Mouse (Mus musculus) cerebellum, adult 11 months (tissue): ENCODE results near the gene Pbld1.

ENCODE experiments used
- DNase-seq: peaks from one replicate; pipeline ENCODE4 v3.0.0; 2022

Gene Pbld1

DNA sequence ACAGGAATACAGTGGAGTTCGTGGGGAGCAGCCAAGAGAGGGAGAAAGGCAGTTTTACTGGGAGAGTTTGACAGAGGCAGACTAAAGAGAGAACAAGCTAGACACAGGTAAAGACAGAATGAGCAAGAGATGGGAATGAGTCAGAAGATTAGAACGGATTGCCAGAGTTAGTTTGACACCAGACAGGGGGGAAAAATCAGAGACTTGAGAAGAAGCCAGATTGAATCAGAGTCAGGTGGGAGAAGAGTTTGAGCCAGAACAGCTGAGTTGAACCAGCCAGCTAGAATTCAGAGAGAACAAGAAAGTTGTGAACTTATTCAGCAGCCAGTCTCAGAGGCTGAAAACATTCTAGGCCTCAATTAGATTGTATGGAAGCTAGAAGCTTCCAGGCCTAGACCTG is at the start of gene Pbld1:
Gene Pbld1, plus strand, starts transcription at position 301 of the 400 bp plus-strand sequence.
- no peak for DNase-seq

DNA sequence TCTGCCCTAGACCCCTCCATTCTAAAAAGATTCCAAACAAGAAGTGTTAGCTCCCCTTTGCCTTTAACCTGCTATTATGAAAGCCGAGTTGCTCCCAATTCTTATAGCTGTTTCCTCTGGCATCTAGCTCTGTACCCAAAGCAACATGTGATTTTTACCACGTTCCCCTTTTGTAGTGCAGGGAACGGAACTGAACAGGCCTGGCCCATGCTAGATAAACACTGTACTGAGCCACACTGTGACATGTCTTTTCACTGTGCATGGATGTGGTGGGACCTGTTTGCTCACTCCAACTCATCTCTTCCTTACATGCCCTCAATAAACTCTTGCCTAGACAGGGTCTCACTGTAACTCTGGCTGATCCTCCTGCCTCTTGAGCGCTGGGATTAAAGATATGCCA is 49.7 kb upstream of the Pbld1 start:
- no peak for DNase-seq

DNA sequence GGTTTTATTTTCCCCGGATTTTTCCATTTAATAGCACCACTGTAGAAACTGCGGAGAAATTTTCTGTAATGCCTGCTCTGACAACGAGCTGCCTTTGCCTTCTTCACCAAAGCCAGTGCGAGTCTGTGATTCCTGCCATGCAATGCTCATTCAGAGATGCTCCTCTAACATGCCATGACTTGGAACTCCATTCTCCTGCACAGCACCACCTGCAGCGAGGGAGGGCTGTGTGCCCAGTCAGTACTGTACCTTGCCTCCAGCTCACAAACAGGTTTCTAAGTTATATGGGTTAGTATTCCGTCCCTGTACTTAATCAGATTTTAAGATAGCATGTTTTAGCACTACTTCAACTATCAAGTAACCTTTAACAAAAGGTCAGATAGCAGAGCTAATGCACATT is 48.4 kb upstream of the Pbld1 start:
- DNase-seq: peak; percentile 26

DNA sequence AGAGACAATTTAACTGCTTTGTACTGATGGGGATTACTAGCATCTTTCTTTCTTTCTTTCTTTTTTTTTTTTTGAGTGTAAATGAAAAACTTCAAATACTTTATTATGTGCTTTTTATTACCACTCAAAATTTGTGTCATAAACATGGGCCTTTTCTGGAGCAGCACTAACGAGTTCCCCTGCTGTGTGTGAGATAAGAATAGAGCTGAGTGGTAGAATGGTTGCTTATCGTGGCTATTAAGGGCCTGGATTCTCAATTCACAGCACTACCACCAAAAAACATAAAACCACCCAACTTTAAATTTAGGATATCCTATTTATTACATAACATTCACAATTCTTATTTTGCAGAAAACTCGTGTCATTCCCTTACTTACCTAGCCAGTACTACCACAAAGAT is 46.5 kb upstream of the Pbld1 start:
- no peak for DNase-seq

DNA sequence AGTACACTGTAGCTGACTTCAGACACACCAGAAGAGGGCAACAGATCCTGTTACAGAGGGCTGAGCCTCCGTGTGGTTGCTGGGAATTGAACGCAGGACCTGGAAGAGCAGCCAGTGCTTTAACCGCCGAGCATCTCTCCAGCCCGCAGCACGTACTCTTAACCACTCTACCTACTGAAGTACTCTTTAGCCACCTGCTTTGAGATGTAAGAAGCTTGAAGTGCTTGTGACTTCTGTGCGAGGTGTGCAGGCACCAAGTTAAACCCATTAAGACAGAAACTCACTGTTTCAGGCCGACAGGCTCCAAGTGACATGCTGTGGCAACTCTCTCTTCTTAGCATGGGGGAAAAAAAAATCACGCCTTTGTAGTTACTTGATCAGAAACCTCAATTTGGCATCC is 45.8 kb upstream of the Pbld1 start:
- no peak for DNase-seq

DNA sequence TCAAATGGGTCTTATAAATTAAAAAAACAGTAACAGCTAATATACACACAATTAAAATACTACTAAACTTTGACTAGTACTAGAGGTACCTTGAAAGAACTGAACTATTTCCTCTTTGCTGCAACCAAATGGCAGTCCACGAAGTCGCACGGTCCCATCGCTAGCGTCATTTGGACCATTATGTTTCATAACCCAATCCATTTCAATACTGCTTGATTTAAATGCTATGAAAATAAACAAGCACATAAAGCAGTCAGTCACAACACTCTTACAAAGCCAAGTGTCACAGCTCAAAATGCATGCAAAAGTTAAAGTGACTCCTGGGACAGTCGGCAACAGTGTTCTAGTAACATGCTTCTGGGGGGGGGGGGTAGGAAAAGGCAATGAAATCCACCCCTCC is 40.7 kb upstream of the Pbld1 start:
- DNase-seq: no peak

DNA sequence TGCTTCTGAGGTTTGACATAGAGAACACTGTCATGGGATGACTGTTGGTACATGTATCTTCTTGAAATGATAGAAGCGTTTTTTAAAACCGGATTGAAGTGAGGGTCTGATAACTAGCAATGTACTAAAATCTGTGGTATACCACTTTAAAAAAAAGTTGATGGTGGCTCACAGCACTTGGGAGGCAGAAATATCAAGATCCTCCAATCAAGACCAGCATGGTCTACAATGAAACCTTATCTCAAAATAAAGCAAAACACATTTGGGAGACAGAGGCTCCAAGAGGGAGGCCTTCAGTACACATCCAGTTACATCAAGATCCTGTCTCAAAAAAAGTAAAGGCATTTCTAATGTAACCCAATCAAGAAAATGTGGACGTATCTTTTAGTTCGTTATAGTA is 38.3 kb upstream of the Pbld1 start:
- no peak for DNase-seq

DNA sequence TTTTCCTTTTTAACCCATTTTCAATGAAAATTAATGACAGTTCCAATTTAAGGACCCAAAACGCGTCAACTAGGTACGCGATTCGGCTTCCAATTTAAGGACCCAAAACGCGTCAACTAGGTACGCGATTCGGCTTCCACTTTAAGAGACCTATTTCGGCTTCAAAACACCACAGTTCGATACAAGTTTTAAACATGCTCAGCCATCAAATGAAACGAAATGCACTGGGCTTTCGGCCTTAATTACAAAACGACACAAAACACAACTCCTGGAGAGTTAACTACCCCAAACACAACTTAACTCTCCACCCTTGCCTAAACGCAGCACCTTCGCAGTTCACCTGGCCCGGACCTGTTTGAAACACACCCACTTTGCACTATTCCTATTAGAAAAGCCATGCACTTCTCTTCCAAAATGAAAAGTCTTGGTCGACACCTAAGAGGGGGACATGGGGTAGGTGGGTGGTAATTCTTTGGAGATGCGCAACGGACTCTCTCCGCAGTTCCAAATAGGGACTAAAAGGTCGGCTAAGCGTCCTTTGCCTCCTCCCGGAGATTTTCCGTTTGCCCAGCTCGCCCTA is 37.3 kb upstream of the Pbld1 start:
- DNase-seq: no peak

DNA sequence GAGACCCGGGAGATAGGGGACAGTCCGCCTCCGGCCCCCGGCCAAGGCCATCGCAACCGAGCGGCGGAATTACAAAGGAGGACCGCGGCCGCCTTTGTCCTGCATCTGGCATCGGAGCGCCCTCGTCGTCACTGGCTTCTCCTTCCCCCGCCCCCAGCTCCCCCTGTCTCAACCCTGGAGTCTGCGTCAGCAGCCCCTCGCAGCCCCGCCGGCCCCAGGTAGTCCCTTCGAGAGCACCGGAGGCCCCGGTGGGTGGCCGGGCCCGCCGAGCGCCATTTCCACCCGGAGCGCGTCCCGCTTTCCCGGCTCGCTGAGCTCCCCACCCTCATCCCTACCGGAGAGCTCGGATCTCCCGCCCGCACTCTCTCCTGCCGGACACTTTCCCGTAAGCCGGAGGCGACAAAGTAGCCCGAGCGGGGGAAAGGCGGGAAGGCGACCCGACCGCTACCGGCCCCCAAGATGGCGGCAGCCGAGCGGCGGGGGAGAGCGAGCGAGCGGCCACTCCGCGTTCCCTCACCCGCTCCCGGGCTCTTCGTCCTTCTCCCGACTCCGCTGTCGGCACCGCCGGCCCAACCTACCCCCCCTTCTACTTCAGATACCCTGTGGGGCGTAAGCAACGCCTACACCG is 36.7 kb upstream of the Pbld1 start:
- DNase-seq: peak; percentile 70

DNA sequence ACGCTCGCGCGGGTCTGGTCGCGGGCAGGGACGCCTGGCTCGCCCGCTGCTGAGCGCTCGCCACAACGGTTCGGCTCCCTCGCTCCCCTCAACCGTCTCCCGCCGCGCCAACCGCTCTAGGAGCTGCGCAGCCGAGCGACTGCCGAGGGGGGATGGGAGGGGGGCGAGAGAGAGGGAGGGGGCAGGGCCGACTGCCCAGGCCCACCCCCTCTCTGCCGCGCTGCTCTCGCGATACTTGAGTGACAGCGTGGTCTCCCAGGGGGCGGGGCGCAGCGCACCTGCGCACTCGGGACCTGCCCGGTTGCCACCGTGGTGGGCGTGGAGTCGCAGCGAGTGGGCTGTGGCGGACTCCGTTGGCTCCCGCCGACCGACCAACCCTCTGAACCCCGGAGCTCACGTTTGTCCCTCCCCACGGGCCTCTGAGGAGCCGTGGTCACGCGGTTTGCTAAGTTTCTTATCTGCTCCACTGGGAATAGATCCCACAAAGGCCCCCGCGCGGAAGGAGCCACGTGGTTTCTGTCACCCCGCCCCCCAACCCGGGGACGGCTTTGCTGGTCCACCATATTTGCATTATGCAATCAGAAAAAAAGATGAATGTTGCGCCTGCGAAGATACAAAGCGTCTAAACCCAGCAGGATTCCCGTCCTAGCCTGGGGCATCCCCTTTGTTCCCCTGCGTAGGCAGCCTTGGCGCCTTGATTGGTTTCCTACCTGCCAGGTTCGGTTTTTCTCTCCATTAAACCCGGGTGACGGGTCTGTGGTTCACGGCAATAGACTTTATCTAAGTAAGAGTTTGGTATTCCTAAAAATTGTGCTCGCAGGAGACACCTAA is 36.0 kb upstream of the Pbld1 start, which contains the start of the genes Hnrnph3 and Pbld2:
Gene Hnrnph3, minus strand, starts transcription at position 469 of the 831 bp plus-strand sequence.
Gene Pbld2, plus strand, starts transcription at position 567 of the 831 bp plus-strand sequence.
- DNase-seq: peak; percentile 98

DNA sequence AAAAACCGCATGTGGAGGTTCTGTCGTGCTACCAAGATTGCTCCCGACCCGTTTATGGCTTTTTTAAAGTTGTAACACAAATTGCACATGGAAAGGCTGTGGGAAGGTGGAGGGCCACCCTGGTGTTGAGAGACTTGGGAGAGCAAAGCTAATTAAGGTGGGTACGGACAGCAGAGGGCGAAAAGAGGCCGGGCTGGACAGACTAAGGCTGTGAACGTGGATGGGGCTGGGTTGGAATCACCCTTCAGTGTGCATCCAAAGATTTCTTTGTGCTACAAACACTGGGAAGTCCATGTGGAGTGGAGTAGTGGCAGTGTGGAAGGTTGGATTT is 35.4 kb upstream of the Pbld1 start:
- DNase-seq: peak; percentile 66

DNA sequence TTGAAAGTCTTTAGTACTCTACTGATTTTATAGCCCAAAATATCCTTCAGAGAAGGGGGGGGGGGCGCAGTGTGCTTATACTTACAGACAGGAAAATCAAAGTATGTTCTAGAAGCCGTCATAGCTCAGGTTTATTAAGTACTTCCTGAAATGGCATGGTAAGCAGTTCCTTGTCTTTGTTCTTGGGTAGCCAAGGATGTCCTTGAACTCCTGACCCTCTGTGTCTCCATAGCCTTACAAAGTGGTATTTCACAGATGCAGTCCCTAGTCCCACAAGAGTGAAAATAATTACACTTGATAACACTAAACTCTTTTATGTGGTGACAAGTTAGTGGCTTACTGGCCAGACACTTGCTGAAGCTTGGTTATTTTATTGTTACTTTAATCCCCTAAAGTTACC is 34.9 kb upstream of the Pbld1 start:
- no peak for DNase-seq

DNA sequence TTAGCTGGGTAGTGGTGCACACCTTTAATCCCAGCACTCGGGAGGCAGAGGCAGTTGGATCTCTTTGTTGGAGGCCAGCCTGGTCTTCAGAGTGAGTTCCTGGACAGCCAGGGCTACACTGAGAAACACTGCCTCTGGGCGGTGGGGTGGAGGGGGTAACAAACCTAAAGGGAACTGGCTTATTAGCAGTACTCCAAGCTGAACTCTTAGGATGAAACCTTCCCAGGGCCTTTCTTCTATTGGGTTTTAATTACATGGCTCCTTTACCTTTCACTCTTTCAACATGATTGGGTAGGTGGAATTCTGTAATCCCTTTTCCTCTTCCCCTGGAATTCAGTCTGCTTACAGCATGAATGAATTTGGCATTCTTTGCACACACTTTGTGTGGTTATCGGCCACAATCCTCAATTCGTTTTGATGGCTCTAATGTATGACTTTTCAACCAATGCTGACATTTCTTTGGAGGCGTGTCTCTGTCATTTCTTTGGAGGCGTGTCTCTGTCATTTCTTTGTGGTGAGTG is 34.4 kb upstream of the Pbld1 start:
- DNase-seq: no peak

DNA sequence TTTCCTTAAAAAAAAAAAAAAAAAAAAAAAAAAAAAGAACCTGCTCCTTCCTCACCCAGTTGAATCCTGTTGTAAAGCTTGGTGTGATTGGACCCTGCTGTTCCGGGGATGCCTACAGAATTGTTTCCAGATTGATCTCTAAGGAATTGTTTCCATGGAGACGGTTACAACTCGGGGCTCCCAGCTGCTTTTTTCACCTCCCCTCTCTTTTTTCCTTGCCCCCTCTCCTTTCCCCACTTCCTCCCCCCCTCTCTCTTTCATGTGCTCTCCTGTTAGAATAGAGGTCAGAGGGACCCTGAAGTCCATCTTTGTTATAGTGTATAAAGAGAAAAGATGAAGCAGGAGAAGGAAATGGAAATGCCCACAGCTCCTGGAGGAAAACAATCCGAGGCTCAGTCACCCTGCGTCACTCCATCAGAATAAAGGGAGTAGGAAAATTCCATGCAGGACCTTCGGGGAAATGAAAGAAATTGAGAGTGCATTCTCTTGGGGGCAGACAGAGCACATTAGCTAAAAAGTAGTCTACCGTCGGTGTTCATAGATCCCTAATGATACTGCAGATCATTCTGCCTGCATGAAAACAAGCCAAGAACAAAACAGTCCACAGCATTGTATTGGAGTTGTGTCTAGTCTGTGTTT is 33.7 kb upstream of the Pbld1 start:
- DNase-seq: no peak

DNA sequence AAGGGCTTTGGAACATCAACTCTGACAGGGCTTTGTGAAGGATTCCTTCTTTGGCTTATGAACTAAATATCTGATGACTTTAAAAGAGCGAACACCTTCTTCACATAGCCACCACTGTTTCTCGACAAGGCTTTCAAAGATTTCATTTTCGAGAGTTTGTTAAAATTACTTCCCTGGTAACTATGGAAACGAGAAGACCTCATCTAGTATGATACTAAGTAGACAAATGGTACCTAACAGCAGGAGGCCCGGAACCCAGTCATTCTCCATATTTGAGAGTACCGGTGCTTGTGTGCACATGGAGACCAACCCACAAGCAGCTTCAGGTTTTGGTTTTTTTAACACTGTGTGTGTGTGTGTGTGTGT is 33.2 kb upstream of the Pbld1 start:
- DNase-seq: no peak

DNA sequence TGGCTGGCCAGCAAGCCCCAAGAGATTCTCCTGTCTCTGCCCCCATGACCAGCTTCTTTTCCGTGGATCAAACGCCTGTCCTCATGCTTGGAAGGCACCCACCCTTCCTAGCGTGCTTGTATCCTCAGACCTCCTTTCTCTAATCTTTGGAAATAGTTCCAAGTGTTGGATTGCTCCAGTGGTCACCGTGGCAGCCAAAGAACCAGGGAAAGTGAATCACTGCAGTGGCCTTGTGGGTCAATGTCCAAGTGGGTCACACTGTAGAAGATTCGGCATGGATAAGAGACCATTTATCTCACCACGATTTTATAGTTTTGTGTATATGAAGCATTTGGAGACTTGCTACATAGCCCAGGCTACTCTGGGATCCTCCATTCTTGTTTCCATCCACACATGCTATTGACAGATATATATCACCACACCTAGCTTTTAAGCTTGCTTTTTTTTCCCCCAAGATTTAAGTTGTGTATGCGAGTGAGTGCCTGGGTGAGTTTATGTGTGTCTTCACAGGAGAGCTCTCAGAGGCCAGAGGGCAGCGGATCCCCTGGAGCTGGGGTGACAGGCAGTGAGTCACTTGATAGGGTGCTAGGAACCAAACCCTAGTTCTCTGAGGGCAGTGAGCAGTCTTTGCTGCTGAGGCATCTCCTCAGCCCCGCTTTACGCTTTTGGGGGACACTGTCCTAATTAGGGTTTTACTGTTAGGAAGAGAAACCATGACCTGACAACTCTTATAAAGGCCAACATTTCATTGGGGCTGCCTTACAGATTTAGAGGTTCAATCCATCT is 32.4 kb upstream of the Pbld1 start:
- no peak for DNase-seq

DNA sequence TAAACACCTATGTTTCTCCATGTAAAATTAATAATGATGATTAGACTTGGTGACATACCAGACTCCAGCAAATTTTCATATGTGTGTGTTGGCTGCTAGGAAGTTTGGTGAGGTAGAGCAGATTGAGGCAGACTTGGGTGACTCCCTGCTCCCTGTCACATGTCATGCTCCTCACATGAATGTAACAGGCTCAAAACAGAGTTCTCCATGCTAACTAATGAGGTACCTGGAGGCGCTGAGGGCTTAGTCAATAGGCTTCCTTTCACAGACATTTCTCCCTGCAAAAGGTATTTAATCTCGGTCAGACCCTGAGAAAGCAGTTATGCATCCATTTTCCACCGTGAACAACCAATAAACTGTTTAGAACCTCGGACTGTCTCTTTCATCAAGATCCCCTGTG is 31.6 kb upstream of the Pbld1 start:
- no peak for DNase-seq

DNA sequence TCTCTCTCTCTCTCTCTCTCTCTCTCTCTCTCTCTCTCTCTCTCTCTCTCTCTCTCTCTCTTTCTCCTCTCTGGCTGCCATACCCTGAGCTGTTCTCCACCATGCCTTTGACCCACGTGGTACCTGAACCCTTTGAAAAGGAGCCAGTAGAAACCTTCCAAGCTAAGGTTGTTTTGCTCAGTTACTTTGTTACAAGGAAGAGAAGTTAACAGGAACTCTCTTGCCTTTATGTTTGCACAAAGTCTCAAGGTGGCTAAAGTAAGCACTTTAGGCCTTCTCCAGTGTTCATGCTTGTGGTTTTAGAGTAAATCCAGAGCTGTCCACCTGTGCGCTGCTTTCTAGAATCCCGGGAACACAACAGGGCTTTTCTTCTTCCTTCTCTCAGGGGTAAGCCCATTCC is 27.7 kb upstream of the Pbld1 start:
- DNase-seq: no peak

DNA sequence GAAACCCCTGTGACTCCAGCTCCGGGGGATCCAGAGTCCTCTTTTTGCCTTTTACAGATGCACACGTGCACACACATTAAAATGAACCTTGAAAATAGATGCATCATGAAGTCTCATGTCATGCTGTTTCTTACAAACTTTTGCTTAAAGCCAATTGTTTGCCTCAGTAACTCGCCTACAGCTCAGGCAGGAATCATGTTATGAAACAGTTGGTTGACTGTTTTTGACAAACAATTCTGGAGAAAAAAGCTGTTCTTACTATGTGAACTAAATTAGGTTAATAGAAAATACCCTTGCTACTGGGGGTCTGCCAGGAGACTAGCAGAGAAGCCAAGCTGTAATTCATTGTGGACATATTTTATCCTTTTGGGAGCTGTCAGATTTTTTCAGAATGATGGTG is 27.0 kb upstream of the Pbld1 start:
- no peak for DNase-seq

DNA sequence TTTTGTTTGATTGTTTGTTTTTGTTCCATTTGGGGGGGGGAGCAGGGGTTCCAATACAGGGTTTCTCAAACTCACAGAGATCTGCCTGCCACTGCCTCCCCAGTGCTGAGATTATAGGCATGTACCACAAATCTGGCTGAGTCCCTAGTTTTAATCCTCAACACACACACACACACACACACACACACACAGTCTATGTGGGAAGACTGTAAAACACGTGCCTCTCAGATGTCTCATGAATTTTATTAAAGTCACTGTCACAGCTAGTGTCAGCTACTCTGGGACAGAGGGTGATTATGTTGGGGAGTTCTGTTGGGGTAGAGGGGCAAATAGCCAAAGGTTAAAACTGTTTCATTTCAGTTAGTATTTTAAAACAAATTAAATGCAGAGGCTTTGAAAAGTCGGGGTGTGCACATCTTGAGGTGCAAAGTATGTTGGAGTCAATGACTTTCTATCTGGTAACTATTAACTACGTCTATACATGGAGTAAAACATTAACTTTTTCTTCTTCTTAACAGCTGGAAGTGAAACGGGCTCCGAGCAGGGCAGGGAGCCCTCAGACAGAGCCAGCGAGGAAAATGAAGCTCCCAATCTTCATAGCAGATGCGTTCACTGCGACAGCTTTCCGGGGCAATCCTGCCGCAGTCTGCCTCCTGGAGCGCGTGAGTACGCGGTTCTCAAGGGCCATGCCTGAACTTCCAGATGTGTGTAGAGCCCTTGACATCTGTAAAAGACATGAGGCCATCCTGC is 21.2 kb upstream of the Pbld1 start:
- DNase-seq: no peak

DNA sequence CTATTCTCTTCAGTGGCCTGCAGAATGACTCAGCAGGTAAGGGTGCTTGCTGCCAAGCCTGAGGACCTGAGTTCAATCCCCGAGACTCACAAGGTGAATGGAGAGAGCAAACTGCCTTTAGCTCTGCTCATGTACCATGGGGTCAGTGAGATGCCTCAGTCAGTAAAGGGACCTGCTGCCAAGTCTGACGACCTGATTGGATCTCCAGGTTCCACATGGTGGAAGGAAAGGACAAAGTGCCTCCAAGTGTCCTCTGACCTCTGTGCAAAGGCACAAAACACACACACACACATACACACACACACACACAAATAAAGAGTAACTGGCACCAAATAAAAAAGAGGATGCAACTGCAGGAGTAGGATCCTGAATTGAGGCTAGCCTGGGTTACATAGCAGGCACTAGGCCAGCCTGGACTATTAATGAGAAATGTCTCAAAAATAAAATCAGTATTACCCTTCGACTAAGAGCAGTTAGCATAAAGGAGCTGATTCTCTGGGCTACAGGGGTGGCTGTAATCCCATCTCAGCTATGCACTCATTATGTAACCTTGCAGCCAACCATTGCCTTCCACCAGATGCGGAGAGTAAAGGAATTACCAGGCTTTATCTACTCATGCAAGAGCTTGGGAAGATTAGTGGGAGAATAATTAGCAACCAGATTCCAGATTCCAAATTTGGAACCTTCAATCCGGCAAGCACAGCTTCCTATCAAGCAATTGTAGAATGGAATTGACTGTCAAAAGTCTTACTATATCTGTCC is 19.9 kb upstream of the Pbld1 start:
- no peak for DNase-seq
